Mouse (Mus musculus) MEL (cell line): ENCODE measurements around the gene Maml3.

Experiments used
- CTCF ChIP-seq, 3 experiments: IDR thresholded peaks in 2 of 3; conservative IDR thresholded peaks in 1 of 3; 2 replicates each; pipeline ENCODE4 v1.5.1; 2011 to 2012; ENCODE audit warnings: low read length in 3 of 3, low read depth in 2 of 3, mild to moderate bottlenecking in 2 of 3, improper control_type of control experiment in 1 of 3, inconsistent platforms in 1 of 3, mixed read lengths in 1 of 3, moderate library complexity in 1 of 3; ENCODE audit not compliant: control insufficient read depth in 1 of 3, insufficient read depth in 1 of 3, poor library complexity in 1 of 3, severe bottlenecking in 1 of 3
- EP300 ChIP-seq, 2 experiments: IDR thresholded peaks; 2 replicates each; pipeline ENCODE4 v1.6.1; 2011; ENCODE audit warnings: improper control_type of control experiment in 2 of 2, low read length in 2 of 2, low read depth in 1 of 2, mild to moderate bottlenecking in 1 of 2
- JUND ChIP-seq: IDR thresholded peaks from 2 replicates; pipeline ENCODE4 v1.6.1; 2011; ENCODE audit warnings: low read depth, mild to moderate bottlenecking, improper control_type of control experiment, low read length
- MXI1 ChIP-seq: IDR thresholded peaks from 2 replicates; pipeline ENCODE4 v1.6.1; 2011; ENCODE audit warnings: mild to moderate bottlenecking, low read depth, low read length, improper control_type of control experiment
- POLR2A ChIP-seq, 2 experiments: IDR thresholded peaks; 2 replicates each; pipeline ENCODE4 v1.6.1; 2011 to 2012; ENCODE audit warnings: low read length in 2 of 2, mild to moderate bottlenecking in 2 of 2, control low read depth in 1 of 2, improper control_type of control experiment in 1 of 2, low read depth in 1 of 2, moderate library complexity in 1 of 2; ENCODE audit not compliant: control insufficient read depth in 1 of 2, insufficient read depth in 1 of 2, poor library complexity in 1 of 2
- TAL1 ChIP-seq: IDR thresholded peaks from 2 replicates; pipeline ENCODE4 v1.6.1; 2012; ENCODE audit warnings: mild to moderate bottlenecking, inconsistent platforms, low read length, moderate library complexity, mixed read lengths
- ZC3H11A ChIP-seq: IDR thresholded peaks from 2 replicates; pipeline ENCODE4 v1.6.1; 2012; ENCODE audit warnings: low read depth, mild to moderate bottlenecking, inconsistent platforms, low read length, improper control_type of control experiment
- ZNF384 ChIP-seq: IDR thresholded peaks from 2 replicates; pipeline ENCODE4 v1.6.1; 2012; ENCODE audit warnings: low read depth, mild to moderate bottlenecking, inconsistent platforms, low read length, improper control_type of control experiment

DNA sequence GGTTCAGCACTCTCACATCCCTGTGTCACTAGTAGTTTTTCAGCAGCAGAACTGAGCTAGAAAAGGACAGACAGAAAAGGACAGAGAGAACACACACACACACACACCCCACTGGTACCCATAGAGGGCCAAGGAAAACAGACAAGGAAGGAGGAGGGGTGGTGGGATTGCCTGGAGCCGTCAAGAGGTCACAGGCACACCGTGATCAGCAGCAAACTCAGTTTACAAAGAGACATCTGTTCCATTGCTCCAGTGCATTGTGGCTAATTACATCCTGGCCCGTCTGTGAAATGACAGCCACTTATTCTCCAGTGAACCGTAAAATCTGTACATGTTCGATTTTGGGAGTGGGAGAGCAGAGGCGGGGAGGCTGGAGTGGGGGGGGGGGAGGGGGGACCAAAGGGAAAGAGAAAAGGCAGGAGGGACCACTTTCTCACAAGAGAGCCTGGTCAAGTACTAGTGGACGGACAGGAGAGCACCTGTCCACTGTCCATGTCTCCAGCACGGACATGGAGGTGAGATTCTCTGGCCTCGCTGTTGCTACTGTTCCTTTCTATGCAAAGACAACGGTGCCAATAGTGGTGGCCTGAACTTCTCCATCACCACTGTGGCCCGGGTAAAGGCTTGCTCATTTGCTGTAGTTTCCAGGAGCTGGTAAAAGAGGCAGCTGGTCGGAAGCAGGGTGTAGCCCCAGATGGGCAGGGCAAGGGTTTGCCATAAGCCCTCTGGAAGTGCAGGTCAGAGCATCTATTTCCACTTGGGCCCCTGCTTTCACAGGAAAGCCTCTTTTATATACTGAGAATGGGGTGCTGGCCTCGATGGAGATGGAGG lies 299.2 kb downstream of the Maml3 start:
- no peak for TF ChIP-seq CTCF (IDR thresholded peaks at IDR 0.05 in 2 of 3, conservative IDR thresholded peaks at IDR 0.05 in 1 of 3; ENCODE audit: control insufficient read depth in 1 of 3, insufficient read depth in 1 of 3, low read depth in 2 of 3, low read length in 3 of 3, poor library complexity in 1 of 3, severe bottlenecking in 1 of 3)
- no peak for TF ChIP-seq POLR2A (IDR thresholded peaks at IDR 0.05; ENCODE audit: control insufficient read depth in 1 of 2, insufficient read depth in 1 of 2, low read depth in 1 of 2, low read length in 2 of 2, poor library complexity in 1 of 2)
- TF ChIP-seq JUND, result no peak
- TF ChIP-seq MXI1, result no peak
- TF ChIP-seq EP300 (IDR thresholded peaks at IDR 0.05; ENCODE audit: low read depth in 1 of 2, low read length in 2 of 2), result no peak
- no peak for TF ChIP-seq TAL1
- no peak for TF ChIP-seq ZNF384
- no peak for TF ChIP-seq ZC3H11A
